Mouse (Mus musculus): ENCODE results near the gene Dst. TPM values are rescaled to one million over a fixed set of nuclear protein-coding genes. Genes with fewer than 3 reads are reported as not detected.

The Dst gene
- total and polyA plus RNA-seq, 3 experiments, result 66.7 to 404 (median 334) TPM

DNA sequence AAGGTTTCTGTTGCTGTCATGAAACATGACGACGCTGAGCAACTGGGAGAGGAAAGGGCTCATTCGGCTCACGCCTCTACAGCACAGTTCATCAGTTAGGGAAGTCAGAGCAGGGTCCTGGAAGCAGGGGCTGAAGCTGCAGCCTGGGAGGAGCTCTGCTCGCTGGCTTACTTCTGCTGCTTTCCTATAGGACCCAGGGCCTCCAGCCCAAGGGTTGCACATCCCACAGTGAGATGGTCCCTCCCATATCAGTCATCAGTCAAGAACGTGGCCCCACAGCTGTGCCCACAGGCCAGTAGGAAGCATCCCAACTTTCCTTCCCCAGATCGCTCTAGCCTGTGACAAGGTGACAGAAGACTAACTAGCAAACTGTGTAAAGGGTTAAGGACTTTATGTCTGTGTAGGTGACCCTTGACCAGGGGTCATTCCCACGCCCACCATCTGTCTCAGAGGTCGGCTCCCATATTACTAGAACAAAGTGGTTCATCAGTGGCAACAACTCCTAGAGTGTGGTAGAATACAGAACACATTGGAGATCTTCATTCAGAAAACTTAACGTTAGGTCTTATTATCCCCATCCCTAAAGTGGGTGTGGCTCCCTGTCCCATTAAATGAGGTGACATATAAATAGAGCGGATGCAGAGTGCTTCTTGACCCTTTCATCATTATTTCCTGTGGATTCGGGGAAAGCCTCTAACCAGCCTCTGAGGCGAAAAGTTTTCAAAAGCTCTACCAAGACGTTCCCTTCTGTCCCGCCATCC lies 219.9 kb downstream of the Dst start:
- Histone ChIP-seq H3K4me1 (ENCODE audit: control insufficient read depth, insufficient read depth, low read length) (peaks cover 25% of the 10 kb centered on the region), H3K9ac (ENCODE audit: low read depth, low read length) (no peak overlapping the region), H3K36me3 (ENCODE audit: control insufficient read depth, insufficient read depth, low read length) (peaks cover 33% of the 10 kb centered on the region), H3K4me3 (no peak overlapping the region), H3K27ac (peak overlapping the region; percentile 70), H3K79me2 (replicated peaks; ENCODE audit: control insufficient read depth, insufficient read depth, low read length) (peaks cover 5% of the 10 kb centered on the region), H3K27me3 (ENCODE audit: control insufficient read depth, insufficient read depth, low read length) (no peaks in the 10 kb centered on the region)
- 41% methylated on average over 15 of the region's 15 CpGs for WGBS
- DNase-seq, result no peak
- intact Hi-C loops (cut with DNase I), result no loop called here
- TF ChIP-seq POLR2A (IDR thresholded peaks at IDR 0.05; ENCODE audit: insufficient read depth, low read depth, low read length) (no peak), EP300 (IDR thresholded peaks at IDR 0.05; ENCODE audit: insufficient read depth, low read depth, low read length) (no peak)

DNA sequence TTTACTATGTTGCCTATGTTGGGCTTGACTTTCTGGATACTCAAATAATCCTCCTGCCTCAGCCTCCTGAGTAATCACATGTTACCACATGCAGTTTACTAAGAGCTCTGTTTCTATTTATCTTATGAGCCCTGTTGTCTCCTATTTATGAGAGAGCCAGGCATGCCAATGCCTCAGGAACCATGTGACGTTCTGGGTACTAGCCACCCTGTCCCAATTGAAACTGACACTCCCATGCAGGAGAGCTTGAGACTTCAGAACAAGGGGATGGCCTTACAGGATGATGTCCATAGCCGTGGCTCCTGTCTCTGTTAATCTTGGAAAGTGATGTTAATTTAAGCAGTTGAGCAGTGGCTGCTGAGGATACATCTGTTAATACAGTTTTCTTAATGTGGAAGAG lies 220.8 kb downstream of the Dst start:
- intact Hi-C loops (cut with DNase I), result no loop called here
- H3K9ac ChIP-seq (ENCODE audit: low read depth, low read length), result no peak overlapping the region
- H3K4me1 ChIP-seq (ENCODE audit: control insufficient read depth, insufficient read depth, low read length), result peaks cover 23% of the 10 kb centered on the region
- H3K36me3 ChIP-seq (ENCODE audit: control insufficient read depth, insufficient read depth, low read length), result peaks cover 32% of the 10 kb centered on the region
- no peaks in the 10 kb centered on the region for H3K27me3 ChIP-seq (ENCODE audit: control insufficient read depth, insufficient read depth, low read length)
- 0 out of 2 replicates have a peak, but pooled peaks have one; percentile 34 for TF ChIP-seq EP300 (IDR thresholded peaks at IDR 0.05; ENCODE audit: insufficient read depth, low read depth, low read length)
- TF ChIP-seq POLR2A (IDR thresholded peaks at IDR 0.05; ENCODE audit: insufficient read depth, low read depth, low read length), result no peak
- no peak for DNase-seq
- H3K4me3 ChIP-seq, result no peak overlapping the region
- H3K79me2 ChIP-seq (replicated peaks; ENCODE audit: control insufficient read depth, insufficient read depth, low read length), result peaks cover 5% of the 10 kb centered on the region
- peak overlapping the region; percentile 70 for H3K27ac ChIP-seq
- 30% methylated on average over 2 of the region's 2 CpGs for WGBS

DNA sequence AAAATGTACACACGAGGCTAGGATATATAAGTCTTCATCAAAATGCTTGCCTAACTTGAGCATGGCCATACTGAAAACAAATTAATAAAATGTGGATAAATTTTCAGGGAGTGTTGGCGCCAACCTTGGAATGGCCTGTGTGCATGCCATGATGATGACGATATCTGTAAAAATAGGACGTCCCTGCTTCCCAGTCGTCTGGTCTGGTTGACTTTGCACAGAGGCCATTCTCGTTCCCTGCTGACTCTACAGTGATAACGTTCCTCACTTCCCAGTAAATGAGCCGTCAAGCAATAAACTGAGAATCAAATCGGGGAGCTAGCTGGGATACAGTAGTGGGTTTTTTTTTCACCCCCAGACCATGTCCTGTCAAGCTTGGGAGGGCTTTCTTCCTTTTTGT lies 221.7 kb downstream of the Dst start:
- Histone ChIP-seq H3K36me3 (ENCODE audit: control insufficient read depth, insufficient read depth, low read length) (peaks cover 32% of the 10 kb centered on the region), H3K9ac (ENCODE audit: low read depth, low read length) (no peak overlapping the region; the same call in 1 of the 2 replicates), H3K79me2 (replicated peaks; ENCODE audit: control insufficient read depth, insufficient read depth, low read length) (peaks cover 2% of the 10 kb centered on the region), H3K4me1 (ENCODE audit: control insufficient read depth, insufficient read depth, low read length) (peaks cover 22% of the 10 kb centered on the region), H3K4me3 (no peak overlapping the region), H3K27me3 (ENCODE audit: control insufficient read depth, insufficient read depth, low read length) (no peaks in the 10 kb centered on the region), H3K27ac (peak overlapping the region; percentile 70)
- DNase-seq, result peak in 1 of 2 experiments; percentile 64
- TF ChIP-seq CTCF (IDR thresholded peaks at IDR 0.05) (no peak), EP300 (IDR thresholded peaks at IDR 0.05; ENCODE audit: insufficient read depth, low read depth, low read length) (peak; percentile 73; the same call in 1 of the 2 replicates)
- intact Hi-C loops (cut with DNase I), result no loop called here
- 24% methylated on average over 9 of the region's 9 CpGs for WGBS

DNA sequence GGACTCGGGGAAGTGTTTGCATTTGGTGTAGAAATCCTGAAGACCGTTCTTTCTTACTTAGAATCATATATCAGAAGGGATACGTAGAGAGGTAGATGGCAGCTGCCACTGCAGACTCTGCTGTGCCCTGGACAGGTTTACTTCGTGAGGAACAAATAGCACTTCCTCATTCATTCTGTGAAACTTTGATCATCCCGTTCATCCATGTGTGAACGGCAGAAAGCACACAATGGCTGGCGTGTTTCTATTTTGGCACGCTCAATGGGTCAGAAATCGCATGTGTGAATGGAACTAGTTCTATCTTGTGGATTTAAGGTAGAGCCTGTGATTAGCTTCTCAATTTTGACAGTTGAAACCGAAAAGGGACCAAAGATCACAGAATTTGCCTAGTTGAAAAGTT lies 222.8 kb downstream of the Dst start:
- DNase-seq, result no peak
- 85% methylated on average over 10 of the region's 10 CpGs for WGBS
- Histone ChIP-seq H3K27me3 (ENCODE audit: control insufficient read depth, insufficient read depth, low read length) (no peaks in the 10 kb centered on the region), H3K27ac (peak overlapping the region; percentile 70), H3K79me2 (replicated peaks; ENCODE audit: control insufficient read depth, insufficient read depth, low read length) (no peaks in the 10 kb centered on the region; the same call in none of the 2 replicates), H3K9ac (ENCODE audit: low read depth, low read length) (no peak overlapping the region), H3K4me3 (no peak overlapping the region), H3K4me1 (ENCODE audit: control insufficient read depth, insufficient read depth, low read length) (peaks cover 21% of the 10 kb centered on the region), H3K36me3 (ENCODE audit: control insufficient read depth, insufficient read depth, low read length) (peaks cover 31% of the 10 kb centered on the region)
- no peak for TF ChIP-seq EP300 (IDR thresholded peaks at IDR 0.05; ENCODE audit: insufficient read depth, low read depth, low read length)
- no peak for TF ChIP-seq POLR2A (IDR thresholded peaks at IDR 0.05; ENCODE audit: insufficient read depth, low read depth, low read length)
- no peak for TF ChIP-seq CTCF (IDR thresholded peaks at IDR 0.05)
- intact Hi-C loops (cut with DNase I), result no loop called here

DNA sequence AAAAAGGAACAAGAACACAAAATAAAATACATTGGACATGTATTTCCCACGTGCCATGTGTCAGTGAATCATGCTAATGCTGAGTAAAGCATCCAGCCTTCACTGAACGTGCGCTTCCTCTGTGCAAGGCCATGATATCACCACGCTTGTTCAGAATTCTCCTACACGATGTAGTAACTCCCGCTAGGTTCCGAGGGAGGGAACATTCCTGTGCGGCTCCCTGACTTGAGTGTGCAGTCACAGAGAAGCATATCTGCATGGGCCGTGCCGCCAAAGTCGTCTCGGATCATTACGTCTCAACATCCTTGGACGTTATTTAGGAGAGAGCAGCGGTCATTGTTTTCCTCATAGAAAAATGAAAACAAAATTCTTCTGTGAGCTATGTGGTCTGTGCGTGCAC lies 224.8 kb downstream of the Dst start:
- H3K9ac ChIP-seq (ENCODE audit: low read depth, low read length), result no peak overlapping the region
- H3K27me3 ChIP-seq (ENCODE audit: control insufficient read depth, insufficient read depth, low read length), result no peaks in the 10 kb centered on the region
- H3K4me1 ChIP-seq (ENCODE audit: control insufficient read depth, insufficient read depth, low read length), result peaks cover 17% of the 10 kb centered on the region
- H3K27ac ChIP-seq, result peak overlapping the region; percentile 53
- WGBS, result 42% methylated on average over 16 of the region's 16 CpGs
- peaks cover 24% of the 10 kb centered on the region for H3K36me3 ChIP-seq (ENCODE audit: control insufficient read depth, insufficient read depth, low read length)
- DNase-seq, result no peak
- H3K4me3 ChIP-seq, result no peak overlapping the region
- intact Hi-C loops (cut with DNase I), result no loop called here
- TF ChIP-seq CTCF (IDR thresholded peaks at IDR 0.05) (no peak), POLR2A (IDR thresholded peaks at IDR 0.05; ENCODE audit: insufficient read depth, low read depth, low read length) (no peak), EP300 (IDR thresholded peaks at IDR 0.05; ENCODE audit: insufficient read depth, low read depth, low read length) (no peak)
- H3K79me2 ChIP-seq (replicated peaks; ENCODE audit: control insufficient read depth, insufficient read depth, low read length), result no peaks in the 10 kb centered on the region; the same call in none of the 2 replicates

DNA sequence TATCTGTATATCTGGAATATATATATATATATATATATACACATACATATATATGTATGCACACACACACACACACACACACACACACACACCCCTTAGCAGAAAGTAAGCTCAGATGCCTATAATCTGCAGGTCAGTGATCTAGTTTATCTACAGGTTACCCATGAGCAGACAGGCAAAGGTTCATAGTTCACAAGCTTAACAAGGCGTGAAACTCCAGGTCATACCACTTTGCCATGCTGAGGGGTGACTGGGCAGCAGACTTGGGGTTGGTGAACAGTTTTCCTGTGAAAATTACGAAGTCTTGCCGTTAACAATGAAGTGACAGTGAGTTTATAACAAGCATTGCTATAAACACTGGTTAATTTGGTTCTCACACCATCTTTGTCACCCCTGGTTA lies 227.5 kb downstream of the Dst start:
- H3K4me1 ChIP-seq (ENCODE audit: control insufficient read depth, insufficient read depth, low read length), result peaks cover 18% of the 10 kb centered on the region
- intact Hi-C loops (cut with DNase I), result no loop called here
- no peak for DNase-seq
- H3K27ac ChIP-seq, result no peak overlapping the region
- no peaks in the 10 kb centered on the region for H3K27me3 ChIP-seq (ENCODE audit: control insufficient read depth, insufficient read depth, low read length)
- whole genome bisulfite sequencing, result 96% methylated on average over 3 of the region's 3 CpGs
- no peaks in the 10 kb centered on the region; the same call in 1 of the 2 replicates for H3K79me2 ChIP-seq (replicated peaks; ENCODE audit: control insufficient read depth, insufficient read depth, low read length)
- peaks cover 23% of the 10 kb centered on the region for H3K36me3 ChIP-seq (ENCODE audit: control insufficient read depth, insufficient read depth, low read length)
- no peak overlapping the region for H3K4me3 ChIP-seq
- TF ChIP-seq POLR2A (IDR thresholded peaks at IDR 0.05; ENCODE audit: insufficient read depth, low read depth, low read length), result no peak
- TF ChIP-seq CTCF (IDR thresholded peaks at IDR 0.05), result no peak
- TF ChIP-seq EP300 (IDR thresholded peaks at IDR 0.05; ENCODE audit: insufficient read depth, low read depth, low read length), result no peak
- no peak overlapping the region for H3K9ac ChIP-seq (ENCODE audit: low read depth, low read length)
